Mouse (Mus musculus) heart, embryonic 16.5 days (tissue): ENCODE data around the gene Vrk1. TPM values are rescaled to one million over a fixed set of nuclear protein-coding genes. Genes with fewer than 3 reads are reported as not detected.

ENCODE experiments used
- ATAC-seq: fragments of 200-750 bp; cut with Nextera tagmentation; replicated peaks from 2 replicates; pipeline ENCODE4 v1.8.0; 2017; ENCODE audit warnings: moderate number of reproducible peaks; ENCODE audit not compliant: insufficient read depth, low FRiP score; ENCODE audit errors: extremely low read depth
- H3K27ac ChIP-seq: fragments of 300-500 bp; sonication (generic); 2 replicates; pipeline ENCODE4 v1.5.1; 2014; ENCODE audit warnings: mild to moderate bottlenecking, low read length, control low read depth, moderate library complexity
- H3K27me3 ChIP-seq: fragments of 300-500 bp; sonication (generic); 2 replicates; pipeline ENCODE4 v1.6.1; 2014; ENCODE audit warnings: low read length, mixed read lengths; ENCODE audit not compliant: control insufficient read depth, insufficient read depth
- H3K36me3 ChIP-seq: fragments of 300-500 bp; sonication (generic); 2 replicates; pipeline ENCODE4 v1.6.1; 2014; ENCODE audit not compliant: control insufficient read depth, insufficient read depth
- H3K4me1 ChIP-seq: fragments of 300-500 bp; sonication (generic); 2 replicates; pipeline ENCODE4 v1.6.1; 2014; ENCODE audit warnings: low read length, mixed read lengths; ENCODE audit not compliant: control insufficient read depth, insufficient read depth
- H3K4me2 ChIP-seq: fragments of 300-500 bp; sonication (generic); 2 replicates; pipeline ENCODE4 v1.6.1; 2014; ENCODE audit warnings: low read depth, mild to moderate bottlenecking, control low read depth, low read length
- H3K4me3 ChIP-seq: fragments of 300-500 bp; sonication (generic); 2 replicates; pipeline ENCODE4 v1.5.1; 2014; ENCODE audit warnings: mild to moderate bottlenecking, control low read depth, low read length
- H3K9ac ChIP-seq: fragments of 300-500 bp; sonication (generic); 2 replicates; pipeline ENCODE4 v1.6.1; 2014; ENCODE audit warnings: low read length, control low read depth
- H3K9me3 ChIP-seq: fragments of 300-500 bp; sonication (generic); replicated peaks from 2 replicates; pipeline ENCODE4 v1.6.1; 2016; ENCODE audit warnings: low read length; ENCODE audit not compliant: control insufficient read depth
- WGBS: fragments of 180-500 bp; shearing (Covaris S2); extraction: QIAGEN DNeasy Blood & Tissue Kit; methylation state at CpG from one replicate; pipeline ENCODE4 v1.1.7; 2014; 5-methylcytosine and 5-hydroxymethylcytosine counted together
- polyA plus RNA-seq: library from polyadenylated mRNA; unstranded; fragments of >200 nt; fragmentation: Nextera tagmentation; extraction: Ambion mirVana; gene quantifications from 2 replicates; pipeline ENCODE4 v1.2.1, GENCODE M21; 2015

The Vrk1 gene
- polyA plus RNA-seq, 1 experiment from 2014 or later: 50.5 TPM

DNA sequence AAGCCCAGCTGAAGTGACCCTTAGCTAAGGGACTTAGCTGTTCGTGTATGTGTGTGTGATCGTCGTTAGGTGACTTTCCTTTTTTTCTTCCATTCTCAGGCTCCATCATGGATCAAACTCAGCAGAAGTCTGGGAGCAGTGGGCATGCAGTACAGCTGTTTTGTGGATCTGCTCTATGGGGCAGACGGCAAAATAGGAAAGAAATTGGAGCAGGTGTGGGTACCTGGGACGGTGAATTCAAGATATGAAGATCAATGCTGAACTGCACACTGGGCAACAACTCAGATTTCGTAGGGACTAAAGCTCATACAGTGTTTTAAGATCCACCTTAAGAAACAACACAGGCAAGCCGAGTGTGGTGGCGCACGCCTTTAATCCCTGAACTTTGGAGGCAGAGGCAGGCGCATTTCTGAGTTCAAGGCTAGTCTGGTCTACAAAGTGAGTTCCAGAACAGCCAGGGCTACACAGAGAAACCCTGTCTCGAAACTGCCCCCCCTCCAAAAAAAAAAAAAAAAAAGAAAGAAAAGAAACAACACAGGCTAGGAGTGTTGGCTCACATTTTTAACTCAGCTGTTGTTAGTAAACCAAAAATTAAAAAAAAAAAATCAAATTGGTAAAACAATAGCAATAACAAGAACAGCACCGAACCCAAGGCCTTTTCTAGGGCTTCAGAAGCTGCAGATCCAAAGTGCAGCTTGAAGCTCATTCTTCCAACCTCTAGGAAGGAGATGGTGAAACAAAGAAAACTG is 732 bp upstream of the Vrk1 start:
- Histone ChIP-seq H3K9me3 (0 out of 2 replicates have a peak, but pooled peaks cover 2% of the 10 kb centered on the region), H3K4me1 (peaks cover 15% of the 10 kb centered on the region), H3K9ac (peak overlapping the region; percentile 22), H3K27me3 (no peaks in the 10 kb centered on the region), H3K27ac (peak overlapping the region; percentile 88), H3K4me2 (peak overlapping the region; percentile 40), H3K4me3 (peak overlapping the region; percentile 75), H3K36me3 (no peaks in the 10 kb centered on the region)
- 83% methylated on average over 12 of the region's 12 CpGs for whole genome bisulfite sequencing
- ATAC-seq: no peak

DNA sequence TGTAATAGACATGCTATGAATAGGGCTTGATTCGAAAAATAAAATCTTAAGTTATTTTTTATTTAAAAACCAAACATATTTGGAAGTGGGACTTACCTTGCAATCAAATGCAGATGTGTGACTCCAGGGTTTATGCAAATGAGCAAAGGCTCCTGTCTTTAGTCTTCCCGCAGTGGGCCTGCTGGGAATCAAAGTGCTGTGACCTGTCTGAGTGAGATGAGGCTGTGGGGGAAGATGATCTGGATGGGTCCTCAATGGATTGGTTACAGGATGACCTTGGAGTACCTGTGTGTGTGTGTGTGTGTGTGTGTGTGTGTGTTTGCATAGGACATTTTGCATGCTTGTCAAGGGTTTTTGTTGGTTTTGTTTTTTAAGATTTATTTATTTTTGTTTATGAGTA is 2.1 kb downstream of the Vrk1 start:
- Histone ChIP-seq H3K9ac (no peak overlapping the region), H3K4me3 (no peak overlapping the region), H3K27ac (no peak overlapping the region), H3K9me3 (no peaks in the 10 kb centered on the region), H3K36me3 (0 out of 2 replicates have a peak, but pooled peaks cover 2% of the 10 kb centered on the region), H3K4me1 (peaks cover 15% of the 10 kb centered on the region), H3K4me2 (no peak overlapping the region), H3K27me3 (no peaks in the 10 kb centered on the region)
- no peak for ATAC-seq
- 81% methylated on average over 2 of the region's 2 CpGs for WGBS

DNA sequence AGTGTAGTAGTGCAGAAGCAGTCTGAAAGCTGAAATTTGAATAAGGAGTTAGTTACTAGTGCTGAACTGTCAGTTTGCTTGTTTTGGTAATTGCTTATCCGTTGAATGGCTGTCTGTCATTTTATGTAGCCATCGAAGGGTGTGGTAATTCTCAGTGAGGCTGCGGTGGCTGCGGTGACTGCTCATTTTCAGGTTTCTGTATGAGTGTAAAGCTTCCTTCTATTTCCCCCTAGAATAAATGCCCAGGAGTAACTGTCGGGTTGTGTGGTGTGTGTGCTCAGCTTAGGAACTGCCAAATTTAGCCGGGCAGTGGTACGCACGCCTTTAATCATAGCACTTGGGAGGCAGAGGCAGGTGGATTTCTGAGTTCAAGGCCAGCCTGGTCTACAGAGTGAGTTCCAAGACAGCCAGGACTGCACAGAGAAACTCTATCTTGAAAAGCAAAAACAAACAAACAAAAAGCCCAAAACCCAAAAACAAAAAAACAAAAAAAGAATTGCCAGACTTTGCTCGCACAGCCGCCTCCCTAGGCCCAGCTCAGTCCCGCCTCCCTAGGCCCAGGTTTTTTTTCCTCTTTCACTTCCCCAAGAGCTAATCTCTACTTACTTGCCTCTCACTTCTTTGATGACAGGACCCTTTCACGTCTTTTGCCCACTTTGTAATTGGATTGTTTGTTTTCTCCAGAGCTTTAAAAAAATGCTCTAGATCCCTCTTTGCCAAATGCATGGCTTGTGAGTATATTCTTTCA is 6.4 kb downstream of the Vrk1 start:
- H3K4me3 ChIP-seq: no peak overlapping the region
- H3K27ac ChIP-seq: no peak overlapping the region
- no peaks in the 10 kb centered on the region for H3K27me3 ChIP-seq
- H3K9me3 ChIP-seq: no peaks in the 10 kb centered on the region
- H3K4me2 ChIP-seq: no peak overlapping the region
- peaks cover 1% of the 10 kb centered on the region for H3K4me1 ChIP-seq
- no peak overlapping the region for H3K9ac ChIP-seq
- no peak for ATAC-seq
- 85% methylated on average over 12 of the region's 12 CpGs for WGBS
- 0 out of 2 replicates have a peak, but pooled peaks cover 2% of the 10 kb centered on the region for H3K36me3 ChIP-seq

DNA sequence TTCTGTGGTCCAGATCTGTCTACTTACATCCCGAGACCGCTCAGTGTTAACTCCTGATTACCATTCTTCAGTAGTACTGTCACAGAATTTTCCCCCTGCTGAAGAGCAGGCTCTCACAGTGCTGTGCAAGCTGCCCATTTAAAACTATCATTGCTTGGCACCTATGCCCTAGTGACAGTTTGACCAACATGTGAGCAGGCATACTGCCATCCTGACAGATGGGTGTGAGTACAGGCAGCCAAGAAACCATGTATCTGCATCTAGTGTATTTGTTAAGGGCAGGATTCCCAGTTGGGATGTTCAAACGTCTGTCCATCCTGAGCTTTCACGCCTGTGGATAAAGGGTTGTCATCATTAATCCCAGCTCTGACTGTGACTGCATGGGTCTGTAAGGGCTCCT is 10.0 kb downstream of the Vrk1 start:
- 75% methylated on average over 4 of the region's 4 CpGs for WGBS
- H3K9me3 ChIP-seq: no peaks in the 10 kb centered on the region
- H3K4me2 ChIP-seq: no peak overlapping the region
- peaks cover 3% of the 10 kb centered on the region; the same call in 1 of the 2 replicates for H3K4me1 ChIP-seq
- 0 out of 2 replicates have a peak, but pooled peaks cover 2% of the 10 kb centered on the region for H3K36me3 ChIP-seq
- H3K27ac ChIP-seq: no peak overlapping the region
- H3K9ac ChIP-seq: no peak overlapping the region
- H3K4me3 ChIP-seq: no peak overlapping the region
- H3K27me3 ChIP-seq: no peaks in the 10 kb centered on the region
- ATAC-seq: no peak

DNA sequence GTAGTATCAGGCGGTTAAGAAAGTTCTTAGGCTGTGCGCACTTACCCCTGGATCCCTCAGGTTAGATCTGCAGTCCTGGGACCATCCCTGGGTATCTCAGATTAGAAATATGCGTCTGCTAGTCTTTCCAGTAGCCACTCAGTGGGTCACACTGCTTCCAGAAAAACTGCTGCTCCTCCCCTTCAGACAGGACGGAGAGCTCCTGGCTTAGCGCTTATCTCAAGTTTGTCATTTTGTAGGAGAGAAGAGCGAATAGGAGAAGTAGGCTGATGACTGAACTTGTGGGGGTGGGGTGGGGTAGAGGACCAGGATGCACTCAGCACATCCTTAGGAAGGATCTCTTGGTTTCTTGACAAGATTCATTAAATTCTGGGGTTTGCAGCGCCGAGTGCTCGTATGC is 13.6 kb downstream of the Vrk1 start:
- no peaks in the 10 kb centered on the region for H3K9me3 ChIP-seq
- H3K4me3 ChIP-seq: no peak overlapping the region
- WGBS: 70% methylated on average over 9 of the region's 9 CpGs
- H3K27ac ChIP-seq: no peak overlapping the region
- H3K36me3 ChIP-seq: peaks cover 3% of the 10 kb centered on the region; the same call in 1 of the 2 replicates
- H3K4me1 ChIP-seq: peaks cover 3% of the 10 kb centered on the region; the same call in 1 of the 2 replicates
- H3K4me2 ChIP-seq: no peak overlapping the region
- no peak overlapping the region for H3K9ac ChIP-seq
- ATAC-seq: no peak
- H3K27me3 ChIP-seq: no peaks in the 10 kb centered on the region

DNA sequence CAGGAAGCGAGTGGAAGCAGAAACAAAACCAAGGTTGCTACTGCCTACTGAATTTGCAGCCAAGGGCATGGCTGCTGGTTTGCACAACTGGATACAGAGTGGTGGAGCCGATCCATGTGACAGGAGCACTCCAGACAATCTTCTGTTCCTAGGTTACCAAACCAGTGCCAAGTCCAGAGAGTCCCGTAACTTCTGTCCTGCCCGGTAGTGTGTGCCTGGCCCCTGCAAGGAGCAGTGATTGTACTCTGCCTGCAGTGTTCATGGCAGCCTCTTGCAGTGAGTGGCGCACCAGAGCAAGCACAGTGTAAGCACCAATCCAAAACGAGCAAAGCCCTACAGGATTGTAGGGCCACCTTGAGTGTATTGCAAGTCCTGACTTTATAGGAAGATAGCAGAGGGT is 15.4 kb downstream of the Vrk1 start:
- no peak overlapping the region for H3K9ac ChIP-seq
- H3K9me3 ChIP-seq: no peaks in the 10 kb centered on the region
- H3K36me3 ChIP-seq: peaks cover 5% of the 10 kb centered on the region; the same call in 1 of the 2 replicates
- no peak overlapping the region for H3K4me2 ChIP-seq
- peaks cover 9% of the 10 kb centered on the region for H3K4me1 ChIP-seq
- no peaks in the 10 kb centered on the region for H3K27me3 ChIP-seq
- peak; percentile 72 for ATAC-seq
- no peak overlapping the region for H3K4me3 ChIP-seq
- WGBS: 62% methylated on average over 6 of the region's 6 CpGs
- H3K27ac ChIP-seq: no peak overlapping the region

DNA sequence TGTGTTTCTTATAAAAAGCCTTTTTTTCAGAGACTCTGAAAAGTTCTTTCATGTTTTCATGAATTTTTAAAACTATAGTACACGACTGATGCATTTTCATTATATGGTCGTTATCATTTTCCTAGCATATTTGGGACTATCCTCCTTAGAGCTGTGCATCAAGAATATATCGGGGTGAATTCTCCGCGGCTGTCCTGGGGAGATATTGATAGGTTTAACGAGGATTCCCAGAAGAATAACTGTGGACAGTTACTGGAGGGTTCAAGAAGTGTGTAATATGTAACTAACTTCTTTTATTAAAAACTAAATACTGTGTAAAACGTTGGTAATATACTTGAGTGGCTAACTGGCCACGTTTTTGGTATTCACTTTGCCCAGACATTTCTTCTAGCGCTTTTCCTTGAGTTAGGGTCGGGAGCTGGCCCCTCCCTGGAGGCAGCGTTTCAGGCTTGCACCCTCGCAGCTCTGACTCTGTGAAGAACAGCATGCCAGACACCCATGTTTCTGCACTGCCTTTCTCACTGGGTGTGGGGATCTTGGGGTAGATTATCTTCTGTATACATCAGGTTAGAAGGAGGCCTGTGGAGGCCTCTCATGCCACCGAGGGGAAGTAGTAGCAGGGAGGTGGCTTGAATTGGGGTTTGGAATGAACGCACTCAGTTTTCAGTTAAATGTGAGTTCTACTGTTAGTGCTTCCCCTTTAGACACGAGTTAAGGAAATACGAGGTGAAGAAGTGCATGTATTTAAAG is 16.5 kb downstream of the Vrk1 start:
- H3K4me1 ChIP-seq: peaks cover 12% of the 10 kb centered on the region
- H3K9ac ChIP-seq: no peak overlapping the region
- 82% methylated on average over 16 of the region's 16 CpGs for WGBS

DNA sequence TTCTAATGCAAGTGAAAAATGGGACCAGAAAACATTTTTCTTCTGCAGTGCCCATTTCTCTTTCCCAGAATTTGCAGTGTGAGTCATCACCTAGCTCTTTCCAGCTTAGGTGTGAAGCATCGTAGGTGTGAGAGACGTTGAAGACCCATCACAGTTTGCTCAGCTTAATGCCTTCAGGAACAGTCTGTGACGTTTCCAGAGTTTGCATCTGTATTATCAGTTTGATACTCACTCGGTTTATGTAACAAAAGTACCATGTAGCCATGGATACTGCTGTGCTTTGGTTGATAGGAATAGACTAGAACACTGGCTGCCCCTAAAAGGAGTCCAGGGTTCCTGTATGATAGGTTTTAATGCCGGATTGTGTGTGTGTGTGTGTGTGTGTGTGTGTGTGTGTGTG is 17.3 kb downstream of the Vrk1 start:
- no peak for ATAC-seq
- no peak overlapping the region for H3K27ac ChIP-seq
- peaks cover 14% of the 10 kb centered on the region for H3K4me1 ChIP-seq
- peaks cover 5% of the 10 kb centered on the region; the same call in 1 of the 2 replicates for H3K36me3 ChIP-seq
- no peak overlapping the region for H3K9ac ChIP-seq
- H3K4me2 ChIP-seq: no peak overlapping the region
- WGBS: 68% methylated on average over 5 of the region's 5 CpGs
- H3K27me3 ChIP-seq: no peaks in the 10 kb centered on the region
- no peak overlapping the region for H3K4me3 ChIP-seq
- H3K9me3 ChIP-seq: no peaks in the 10 kb centered on the region

More for the DNA sequence above, 16.5 kb downstream of the Vrk1 start:
- peaks cover 5% of the 10 kb centered on the region; the same call in 1 of the 2 replicates for H3K36me3 ChIP-seq
- H3K9me3 ChIP-seq: no peaks in the 10 kb centered on the region
- ATAC-seq: no peak
- H3K4me2 ChIP-seq: no peak overlapping the region
- H3K27me3 ChIP-seq: no peaks in the 10 kb centered on the region
- no peak overlapping the region for H3K4me3 ChIP-seq
- no peak overlapping the region for H3K27ac ChIP-seq
